Mouse (Mus musculus) cerebral cortex, adult 2 months (tissue): ENCODE measurements around the gene Pop4.

Source experiments
- WGBS: fragments of 180-500 bp; shearing (Covaris S2); methylation state at CpG from one replicate; pipeline ENCODE4 v1.1.7; 2018; 5-methylcytosine and 5-hydroxymethylcytosine counted together

The Pop4 gene

DNA sequence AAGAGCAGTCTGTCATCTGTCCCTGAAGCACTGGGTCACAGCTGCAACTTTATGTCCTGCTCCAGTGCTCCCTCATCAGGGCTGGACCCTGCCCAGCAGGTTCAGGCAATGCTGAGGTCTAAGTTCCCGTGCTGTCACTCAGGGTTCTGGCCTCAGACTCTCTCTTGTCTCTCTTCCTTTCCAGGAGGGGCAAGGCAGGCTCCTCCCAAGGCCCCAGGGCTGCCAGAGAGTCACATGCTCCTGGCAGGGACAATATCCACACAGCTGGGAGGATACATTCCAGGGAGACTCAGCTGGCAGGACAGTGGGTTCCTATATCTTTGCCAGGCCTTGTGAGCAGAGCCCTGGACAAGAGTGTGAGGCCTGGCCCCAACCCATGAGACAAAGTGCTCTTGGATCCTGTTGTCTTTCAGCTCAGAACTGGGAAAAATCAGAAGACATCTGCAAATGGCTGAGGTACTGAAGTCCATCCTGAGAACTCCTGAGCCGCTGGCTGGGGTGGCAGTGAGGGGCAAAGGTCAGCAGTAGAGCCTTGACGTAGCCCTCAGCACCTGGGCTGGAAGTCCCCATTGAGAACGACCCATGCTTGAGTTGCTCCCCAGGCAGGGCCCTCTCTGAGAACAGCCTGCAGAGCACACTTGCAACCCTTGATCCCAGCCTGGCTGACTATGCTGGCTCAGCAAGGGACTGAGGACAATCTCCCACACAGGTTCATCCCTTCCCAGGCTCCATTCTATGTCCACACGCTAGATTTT lies 53.6 kb downstream of the Pop4 start:
- WGBS: 61% methylated on average over 5 of the region's 5 CpGs

DNA sequence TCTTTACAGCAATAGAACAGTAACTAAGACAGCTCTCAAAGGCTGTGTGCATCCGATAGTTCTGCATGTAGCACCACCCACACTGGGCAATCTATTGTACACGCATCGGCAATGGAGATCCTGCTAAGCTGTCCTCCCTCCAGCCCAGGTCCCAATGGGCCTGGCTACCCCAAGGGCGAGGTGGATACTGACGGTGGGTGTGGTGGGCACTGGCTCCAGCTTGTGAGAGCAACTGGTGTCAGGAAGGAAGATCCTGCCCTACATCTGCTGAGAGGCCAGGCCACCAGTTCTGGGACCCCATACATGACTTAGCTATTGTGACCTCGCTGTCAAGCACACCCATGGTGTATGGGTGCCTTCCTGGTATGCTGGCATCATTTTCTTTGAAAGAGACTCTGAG lies 55.5 kb downstream of the Pop4 start:
- 93% methylated on average over 6 of the region's 6 CpGs for WGBS

DNA sequence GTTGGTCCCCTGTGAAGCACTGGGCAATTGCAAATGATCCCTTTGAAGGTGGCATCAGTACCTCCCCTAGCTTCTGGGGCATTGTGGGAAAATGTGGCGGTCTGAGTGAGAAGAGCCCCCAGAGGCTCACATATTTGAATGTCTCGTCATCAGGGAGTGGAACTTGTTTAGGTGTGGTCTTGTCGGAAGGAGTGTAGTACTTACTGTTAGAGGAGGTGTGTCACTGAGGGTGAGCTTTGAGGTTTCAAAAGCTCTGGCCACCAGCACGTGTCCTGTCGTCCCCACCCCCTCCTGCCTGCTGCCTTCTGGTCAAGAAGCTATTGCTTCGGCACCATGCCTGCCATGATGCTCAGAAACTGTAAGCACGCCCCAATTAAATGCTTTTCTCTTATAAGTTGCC lies 55.9 kb downstream of the Pop4 start:
- WGBS: 86% methylated on average over 7 of the region's 7 CpGs

DNA sequence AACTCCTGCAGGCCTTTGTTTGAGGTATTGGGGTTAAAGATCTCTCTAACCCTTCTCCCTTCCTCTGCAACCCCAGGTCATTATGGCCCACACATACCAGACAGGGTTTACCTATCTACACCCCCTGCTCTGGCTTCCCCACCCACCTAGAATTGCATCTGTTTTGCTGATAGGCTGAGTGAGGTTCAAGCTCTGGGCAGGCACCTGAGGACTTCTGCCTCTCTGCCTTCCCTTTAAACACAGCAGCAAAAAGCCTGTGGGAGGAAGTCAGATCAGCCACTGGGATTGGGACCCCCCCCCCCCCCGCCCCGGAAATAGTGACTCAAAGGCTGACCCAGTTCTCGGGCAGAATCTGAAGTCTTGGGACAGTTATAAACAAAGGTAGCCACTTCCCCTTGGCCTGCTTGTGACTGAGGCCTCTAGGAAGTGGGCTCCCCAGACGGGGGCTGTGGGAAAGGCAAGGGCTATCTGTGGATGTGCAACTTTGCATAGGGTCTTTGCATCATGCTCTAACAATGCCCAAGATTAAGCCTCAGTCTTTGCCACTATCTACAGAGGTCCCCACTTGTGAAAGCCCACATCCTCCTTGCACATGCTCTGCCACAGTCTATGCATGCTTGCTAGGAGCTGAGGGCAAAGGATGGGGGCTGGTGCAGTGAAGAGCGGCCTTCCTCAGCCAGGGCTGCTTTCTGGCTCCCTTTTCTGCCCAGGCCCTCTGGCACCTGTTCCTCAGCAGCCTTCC lies 56.6 kb downstream of the Pop4 start:
- 62% methylated on average over 5 of the region's 5 CpGs for WGBS

DNA sequence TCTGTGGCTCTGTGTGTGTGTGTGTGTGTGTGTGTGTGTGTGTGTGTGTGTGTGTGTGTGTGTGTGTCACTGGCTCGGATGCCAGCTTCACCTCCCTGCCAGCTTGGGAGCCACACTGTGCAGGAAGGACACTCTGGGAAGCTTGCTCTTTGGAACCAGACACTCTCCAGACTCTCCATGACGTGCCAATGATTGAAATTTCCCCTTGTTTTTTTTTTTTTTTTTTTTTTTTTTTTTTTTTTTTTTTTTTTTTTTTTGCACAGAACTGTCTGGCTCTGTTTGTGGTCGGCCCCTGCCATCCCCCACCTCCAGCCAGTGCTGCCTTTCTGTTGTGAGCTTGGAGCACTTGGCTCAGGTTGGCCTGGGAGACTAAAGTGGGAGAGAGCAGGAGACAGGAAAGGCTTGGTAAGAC lies 58.6 kb downstream of the Pop4 start:
- 54% methylated on average over 3 of the region's 3 CpGs for WGBS
